Mouse (Mus musculus) liver, adult 2 months (tissue): ENCODE measurements at regions not wholly inside any gene's neighbourhood (a gene's known extent, or its start where the extent isn't known, plus 50 kb on each side); places are given as distances from the start of the nearest gene placed in this dataset.
"Not testable (repeated sequence)": the region's sequence is repeated elsewhere in the genome, so short reads cannot be mapped to it uniquely, and the experiment has no call there.

Source experiments
- CTCF ChIP-seq: fragments of 200-500 bp; IDR thresholded peaks from 2 replicates; pipeline ENCODE4 v1.5.1; 2011; ENCODE audit warnings: low read depth, low read length, control low read depth
- POLR2A ChIP-seq: fragments of 200-500 bp; IDR thresholded peaks from 2 replicates; pipeline ENCODE4 v1.6.1; 2011; ENCODE audit warnings: low read length, control low read depth; ENCODE audit not compliant: insufficient read depth; ENCODE audit errors: extremely low read depth

DNA sequence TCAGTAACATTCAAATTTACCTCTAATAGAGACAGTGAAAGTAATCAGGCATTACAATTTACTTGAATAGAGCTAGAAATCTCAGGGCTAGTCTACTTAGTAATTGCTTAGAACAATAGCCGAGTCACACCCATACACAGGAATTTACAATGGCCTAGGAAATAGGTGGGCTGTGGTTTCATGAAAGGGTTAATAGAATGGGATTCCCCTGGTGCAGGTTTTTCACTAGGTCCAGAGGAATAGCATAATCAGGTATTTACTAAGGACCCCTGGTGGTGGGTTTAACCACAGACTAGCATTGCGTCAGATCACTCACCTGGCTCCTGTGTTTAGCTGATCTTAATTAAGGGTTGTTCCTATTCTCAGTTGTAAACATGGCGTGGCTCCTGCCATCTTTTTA lies 290.8 kb downstream of the Cyp26b1 start:
- TF ChIP-seq POLR2A, CTCF: not testable (repeated sequence)
